Mouse (Mus musculus): ENCODE measurements around the gene Ankrd13a. TPM values are rescaled to one million over a fixed set of nuclear protein-coding genes. Genes with fewer than 3 reads are reported as not detected.

Gene Ankrd13a
- total RNA-seq, 2 experiments from 2014 or later: 15.4 to 19.6 TPM

GRCm38 (mm10) chr5:114793317-114793716 is 18.8 kb downstream of the Ankrd13a start:
- peak overlapping the region; percentile 49 for H3K27ac ChIP-seq
- no peak for TF ChIP-seq CTCF (IDR thresholded peaks at IDR 0.05)
- DNase-seq: no peak
- H3K4me3 ChIP-seq: no peak overlapping the region
- intact Hi-C loops (cut with DNase I): no loop called here

- H3K27ac ChIP-seq: peak overlapping the region; percentile 28
- no peak for TF ChIP-seq CTCF (IDR thresholded peaks at IDR 0.05)
- DNase-seq: no peak
- intact Hi-C loops (cut with DNase I): no loop called here
- no peak overlapping the region for H3K4me3 ChIP-seq
Measured at GRCm38 (mm10) chr5:114794609-114795008, 20.1 kb downstream of the Ankrd13a start.

GRCm38 (mm10) chr5:114795231-114795630 is 20.8 kb downstream of the Ankrd13a start:
- intact Hi-C loops (cut with DNase I): no loop called here
- no peak overlapping the region for H3K4me3 ChIP-seq
- H3K27ac ChIP-seq: peak overlapping the region; percentile 28; the same call in 1 of the 2 replicates
- DNase-seq: no peak
- no peak for TF ChIP-seq CTCF (IDR thresholded peaks at IDR 0.05)

GRCm38 (mm10) chr5:114795653-114796052 is 21.2 kb downstream of the Ankrd13a start:
- Histone ChIP-seq H3K27ac (no peak overlapping the region), H3K4me3 (no peak overlapping the region)
- intact Hi-C loops (cut with DNase I): no loop called here
- DNase-seq: no peak
- TF ChIP-seq CTCF (IDR thresholded peaks at IDR 0.05): no peak

- peak overlapping the region; percentile 53 for H3K4me3 ChIP-seq
- DNase-seq: no peak
- H3K27ac ChIP-seq: no peak overlapping the region
- TF ChIP-seq CTCF (IDR thresholded peaks at IDR 0.05): no peak
- intact Hi-C loops (cut with DNase I): no loop called here
Measured at GRCm38 (mm10) chr5:114796299-114797012, 22.0 kb downstream of the Ankrd13a start.

GRCm38 (mm10) chr5:114797253-114797652 is 22.8 kb downstream of the Ankrd13a start:
- intact Hi-C loops (cut with DNase I): no loop called here
- TF ChIP-seq CTCF (IDR thresholded peaks at IDR 0.05): no peak
- no peak for DNase-seq

GRCm38 (mm10) chr5:114799848-114800247 is 25.4 kb downstream of the Ankrd13a start:
- intact Hi-C loops (cut with DNase I): no loop called here
- TF ChIP-seq CTCF (IDR thresholded peaks at IDR 0.05): no peak
- no peak overlapping the region for H3K27ac ChIP-seq
- no peak for DNase-seq
- no peak overlapping the region for H3K4me3 ChIP-seq

More at GRCm38 (mm10) chr5:114797253-114797652, 22.8 kb downstream of the Ankrd13a start:
- Histone ChIP-seq H3K4me3 (no peak overlapping the region), H3K27ac (no peak overlapping the region)

- TF ChIP-seq CTCF (IDR thresholded peaks at IDR 0.05): no peak
- H3K4me3 ChIP-seq: no peak overlapping the region
- H3K27ac ChIP-seq: no peak overlapping the region
- no peak for DNase-seq
- intact Hi-C loops (cut with DNase I): no loop called here
Measured at GRCm38 (mm10) chr5:114801049-114801448, 26.6 kb downstream of the Ankrd13a start.

GRCm38 (mm10) chr5:114801841-114802240 is 27.4 kb downstream of the Ankrd13a start:
- intact Hi-C loops (cut with DNase I): no loop called here
- no peak for DNase-seq

GRCm38 (mm10) chr5:114803231-114803630 is 28.8 kb downstream of the Ankrd13a start:
- intact Hi-C loops (cut with DNase I): no loop called here
- Histone ChIP-seq H3K27ac (no peak overlapping the region), H3K4me3 (no peak overlapping the region)
- no peak for TF ChIP-seq CTCF (IDR thresholded peaks at IDR 0.05)
- DNase-seq: no peak

More at GRCm38 (mm10) chr5:114801841-114802240, 27.4 kb downstream of the Ankrd13a start:
- Histone ChIP-seq H3K4me3 (no peak overlapping the region), H3K27ac (no peak overlapping the region)
- TF ChIP-seq CTCF (IDR thresholded peaks at IDR 0.05): no peak

GRCm38 (mm10) chr5:114804335-114804734 is 29.9 kb downstream of the Ankrd13a start:
- intact Hi-C loops (cut with DNase I): no loop called here
- DNase-seq: no peak
- Histone ChIP-seq H3K27ac (no peak overlapping the region; the same call in 1 of the 2 replicates), H3K4me3 (no peak overlapping the region)
- TF ChIP-seq CTCF (IDR thresholded peaks at IDR 0.05): no peak

- DNase-seq: peak; percentile 62
- intact Hi-C loops (cut with DNase I): loop anchor here (5.0 kb wide), 1 partner anchor 33 kb away; the partner anchor contains the start of gene Ankrd13a
- TF ChIP-seq CTCF (IDR thresholded peaks at IDR 0.05): peak; percentile 62
- peak overlapping the region; percentile 84 for H3K27ac ChIP-seq
- peak overlapping the region; percentile 65 for H3K4me3 ChIP-seq
Measured at GRCm38 (mm10) chr5:114804958-114805357, 30.5 kb downstream of the Ankrd13a start.

GRCm38 (mm10) chr5:114805436-114806350 is 31.2 kb downstream of the Ankrd13a start:
- H3K27ac ChIP-seq: peak overlapping the region; percentile 84
- intact Hi-C loops (cut with DNase I): loop anchor here (5.0 kb wide), 1 partner anchor 33 kb away; the partner anchor contains the start of gene Ankrd13a

More at GRCm38 (mm10) chr5:114805436-114806350, 31.2 kb downstream of the Ankrd13a start:
- peak overlapping the region; percentile 65 for H3K4me3 ChIP-seq
- no peak for TF ChIP-seq CTCF (IDR thresholded peaks at IDR 0.05)
- no peak for DNase-seq

All from gastrocnemius, adult 2 months (tissue).